Mouse (Mus musculus) adrenal gland, postnatal 10 days (tissue): ENCODE results near the gene Sh3gl1. TPM values are rescaled to one million over a fixed set of nuclear protein-coding genes. Genes with fewer than 3 reads are reported as not detected.
"Not testable (repeated sequence)": the region's sequence is repeated elsewhere in the genome, so short reads cannot be mapped to it uniquely, and the experiment has no call there.

ENCODE experiments used
- DNase-seq: peaks from one replicate; pipeline ENCODE4 v3.0.0; 2021; ENCODE audit warnings: mixed read lengths
- long read RNA-seq, 2 experiments: library from polyadenylated mRNA; stranded (forward); transcript quantifications; one replicate each; pipeline ENCODE4 v2.0.0; 2021
- total RNA-seq, 2 experiments: library from RNA; stranded (reverse); gene quantifications; 2 replicates each; pipeline ENCODE4 v1.2.3; 2021

Gene Sh3gl1
- total RNA-seq = 10 to 100 TPM; 49.3 to 50.7 TPM
- long read RNA-seq, experiment 1, transcript Sh3gl1-201 (10 exons, 2,073 nt) = major isoform, 107 of 139 reads
- long read RNA-seq, experiment 1, partial matches to known transcripts = 10 of 139 reads
- long read RNA-seq, experiment 1, other reads (novel, unspliced or antisense) = 19 of 139 reads
- long read RNA-seq, experiment 2, transcript Sh3gl1-201 (10 exons, 2,073 nt) = major isoform, 82 of 98 reads
- long read RNA-seq, experiment 2, partial matches to known transcripts = 4 of 98 reads
- long read RNA-seq, experiment 2, other reads (novel, unspliced or antisense) = 10 of 98 reads

GRCm38 (mm10) chr17:56036176-56036900, at the start of gene Sh3gl1:
Gene Sh3gl1, minus strand, starts transcription at chr17:56036635.
- DNase-seq = peak; percentile 99

- DNase-seq = no peak
Observed at GRCm38 (mm10) chr17:56080781-56081585, 44.5 kb upstream of the Sh3gl1 start.

DNA sequence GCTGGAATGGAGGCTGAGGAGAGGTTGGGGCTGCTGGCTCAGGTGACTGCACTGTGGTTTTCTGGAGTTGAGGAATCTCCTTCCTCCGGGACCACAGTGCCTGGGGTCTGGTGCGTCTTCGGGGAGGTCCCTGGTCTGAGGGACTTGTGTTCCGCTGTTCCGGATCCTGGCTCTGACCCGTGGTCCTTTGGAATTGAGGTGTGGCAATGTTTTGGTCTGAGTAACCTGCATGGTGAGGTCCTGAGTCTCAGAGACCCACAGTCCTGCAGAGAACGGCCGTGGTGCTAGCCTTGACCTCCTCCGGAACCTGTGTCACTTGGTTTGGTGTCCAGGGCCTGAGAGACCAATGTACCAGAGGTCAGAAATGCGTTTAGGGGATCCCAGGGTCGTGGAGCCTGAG, 43.5 kb upstream of the Sh3gl1 start:
- no peak for DNase-seq

GRCm38 (mm10) chr17:56078880-56079795, 42.7 kb upstream of the Sh3gl1 start, which contains the start of gene Hdgfl2:
Gene Hdgfl2, plus strand, starts transcription at chr17:56079634.
- peak; percentile 99 for DNase-seq

- DNase-seq = not testable (repeated sequence)
Observed at GRCm38 (mm10) chr17:56078361-56078760, 41.9 kb upstream of the Sh3gl1 start.

GRCm38 (mm10) chr17:56077523-56077922, 41.1 kb upstream of the Sh3gl1 start:
- no peak for DNase-seq

DNA sequence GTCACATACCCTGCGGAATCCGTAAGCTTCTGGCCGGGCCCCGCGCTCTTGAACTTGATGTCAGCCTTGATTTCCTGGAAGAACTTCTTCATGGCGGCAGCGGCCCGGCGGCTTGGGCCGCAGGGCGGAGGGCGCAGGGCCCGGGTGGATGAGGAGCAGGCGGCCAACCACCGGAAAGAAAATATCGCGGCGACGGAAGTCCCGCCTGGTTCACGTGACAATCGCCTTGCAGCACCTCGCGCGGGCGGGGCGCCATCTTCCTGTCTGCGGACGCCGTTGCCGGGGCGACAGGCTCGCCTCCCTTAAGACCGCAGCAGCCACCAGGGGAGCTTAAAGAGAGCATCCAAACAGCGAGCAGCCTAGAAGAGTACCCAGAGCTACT, 38.4 kb upstream of the Sh3gl1 start, which contains the start of gene Ubxn6:
Gene Ubxn6 (minus strand): TSS at position 202 of the 382 bp plus-strand sequence.
- DNase-seq = peak; percentile 98

DNA sequence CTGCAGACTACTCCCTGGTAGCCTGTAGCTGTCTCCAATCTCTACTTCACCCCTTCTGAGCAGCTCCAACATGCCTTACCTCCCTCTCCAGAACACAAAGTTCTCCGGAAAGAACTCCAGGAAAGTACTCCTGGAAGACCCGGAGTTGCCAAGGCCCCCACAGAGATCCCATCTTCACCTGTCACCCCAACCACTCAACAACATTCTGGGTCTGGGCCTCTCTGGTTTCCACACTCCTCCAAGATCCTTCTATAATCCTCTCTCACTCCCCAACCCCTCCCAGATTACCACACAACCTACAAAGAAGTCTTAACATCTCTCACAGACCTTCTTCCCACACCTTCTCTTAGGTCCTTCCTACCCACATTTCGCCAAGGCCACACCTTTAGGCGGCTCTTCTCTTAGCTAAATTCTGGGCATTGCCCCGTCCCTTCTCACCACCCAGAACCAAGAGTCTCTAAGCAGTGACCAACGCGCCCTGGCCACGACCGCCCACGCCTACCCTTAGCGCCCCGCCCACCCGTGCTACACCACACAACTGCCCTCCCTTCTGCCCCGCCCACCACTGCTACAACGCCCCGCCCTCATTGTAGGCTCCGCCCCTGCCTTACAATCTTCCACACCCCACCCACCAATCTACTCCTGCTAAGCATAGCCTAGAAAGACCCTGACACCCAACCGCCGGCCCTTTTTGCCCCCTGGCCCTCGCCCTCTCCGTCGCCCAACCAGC, 37.8 kb upstream of the Sh3gl1 start:
- DNase-seq = peak; percentile 93

DNA sequence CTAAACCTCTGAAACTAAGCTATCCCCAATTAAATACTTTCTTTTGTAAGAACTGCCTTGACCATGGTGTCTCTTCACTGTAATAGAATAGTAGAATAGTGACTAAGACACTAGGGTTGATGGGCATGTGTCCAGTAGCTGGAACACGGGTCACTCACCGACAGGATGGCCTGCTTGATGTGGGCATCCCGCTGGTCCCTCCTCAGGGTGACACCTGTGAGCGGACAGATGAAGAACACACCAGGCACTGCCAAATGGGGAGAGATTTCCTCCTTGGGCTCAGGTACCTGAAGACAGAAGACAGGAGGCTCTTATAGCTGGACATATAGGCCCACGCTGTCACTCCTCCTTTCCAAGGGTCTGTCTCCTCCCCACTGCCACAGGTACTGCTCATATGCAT, 35.8 kb upstream of the Sh3gl1 start:
- no peak for DNase-seq

DNA sequence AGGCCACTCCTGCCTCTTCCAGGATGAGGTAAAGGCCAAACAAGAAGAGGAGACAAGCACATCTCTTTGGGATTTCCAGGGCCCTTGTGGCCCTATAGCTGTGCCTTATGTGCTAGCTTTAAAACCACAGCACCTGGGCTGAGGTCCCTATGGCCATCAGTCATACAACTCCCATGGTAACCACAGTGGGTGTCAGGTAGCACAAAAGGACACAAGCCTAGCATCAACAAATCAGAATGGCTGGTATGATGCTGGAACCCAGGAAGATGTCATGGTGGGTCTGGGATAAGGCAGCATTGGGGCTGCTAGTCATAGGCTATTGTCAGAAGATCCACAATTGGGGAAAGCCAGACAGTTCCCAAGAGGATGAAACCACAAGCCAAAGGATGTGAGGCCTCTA, 34.7 kb upstream of the Sh3gl1 start:
- DNase-seq = no peak

DNA sequence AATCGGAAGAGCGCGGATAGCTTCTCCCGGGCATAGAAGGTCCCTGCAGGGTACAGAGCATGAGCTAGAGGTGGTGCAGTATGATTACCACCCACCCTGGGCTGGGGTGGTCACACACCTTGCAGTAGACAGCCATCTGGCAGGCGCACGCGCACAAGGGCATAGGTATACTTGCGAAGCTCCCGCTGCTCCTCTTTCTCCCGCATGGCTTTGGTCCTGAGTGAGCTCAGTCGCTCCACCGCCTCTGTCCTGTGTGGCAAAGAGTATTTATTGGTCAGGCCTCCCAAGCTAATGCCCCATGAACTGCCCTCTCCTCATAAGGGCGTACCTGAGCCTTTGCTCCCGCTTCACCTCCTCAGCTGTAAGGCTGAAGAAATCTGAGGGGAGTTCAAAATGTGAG, 32.6 kb upstream of the Sh3gl1 start:
- DNase-seq = no peak

DNA sequence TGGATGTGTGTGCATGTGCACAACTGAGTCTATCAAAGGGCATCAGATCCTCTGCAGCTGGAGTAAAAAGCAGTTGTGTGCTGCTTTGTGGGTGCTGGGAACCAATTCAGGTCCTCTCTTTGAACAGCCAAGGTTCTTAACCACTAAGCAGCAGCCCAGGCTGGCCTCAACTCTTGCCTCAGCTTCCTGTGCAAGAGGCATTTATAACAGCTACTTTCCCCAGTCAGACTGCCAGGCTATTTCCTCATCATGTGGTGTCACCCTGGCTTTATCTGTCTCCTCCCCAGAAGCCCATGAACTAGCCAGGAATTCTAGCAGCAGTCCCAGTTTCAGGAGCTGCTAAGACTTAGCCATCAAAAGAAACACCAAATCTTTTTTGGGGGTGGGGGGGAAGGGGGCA, 30.0 kb upstream of the Sh3gl1 start:
- DNase-seq = no peak

DNA sequence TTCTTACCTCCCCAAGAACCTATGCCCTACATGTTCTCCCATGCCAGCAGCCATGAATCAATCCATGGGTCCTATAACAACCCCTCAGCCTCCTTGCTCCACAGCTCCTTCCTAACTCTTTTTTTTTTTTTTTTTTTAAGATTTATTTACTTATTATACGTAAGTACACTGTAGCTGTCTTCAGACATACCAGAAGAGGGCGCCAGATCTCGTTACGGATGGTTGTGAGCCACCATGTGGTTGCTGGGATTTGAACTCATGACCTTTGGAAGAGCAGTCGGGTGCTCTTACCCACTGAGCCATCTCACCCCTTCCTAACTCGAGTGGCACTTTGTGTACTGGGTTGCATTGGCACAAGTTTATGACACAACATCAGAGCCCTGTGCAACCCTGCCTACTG, 29.3 kb upstream of the Sh3gl1 start:
- DNase-seq = not testable (repeated sequence)

DNA sequence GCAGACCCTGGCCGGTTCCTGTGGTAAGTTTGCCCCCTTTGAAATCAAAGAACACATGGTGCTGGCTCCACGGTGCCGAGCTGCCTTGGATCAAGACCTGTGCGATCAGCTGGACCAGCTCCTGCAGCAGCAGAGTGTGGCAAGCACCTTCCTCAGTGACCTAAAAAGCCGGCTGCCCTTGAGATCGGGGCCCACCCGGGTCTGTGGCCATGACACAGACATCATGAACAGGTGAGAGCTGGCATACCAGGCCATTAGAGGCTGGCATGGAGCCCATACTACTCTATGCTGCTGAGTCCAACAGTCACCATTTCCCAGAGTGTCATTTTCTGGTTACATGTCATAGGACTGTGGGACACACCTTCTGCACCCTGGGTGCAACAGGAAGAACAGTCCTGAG, 25.6 kb upstream of the Sh3gl1 start:
- no peak for DNase-seq

GRCm38 (mm10) chr17:56057381-56058120, 21.1 kb upstream of the Sh3gl1 start:
- no peak for DNase-seq

- DNase-seq = no peak
Observed at GRCm38 (mm10) chr17:56055945-56056678, 19.7 kb upstream of the Sh3gl1 start.

- DNase-seq = no peak
Observed at GRCm38 (mm10) chr17:56054938-56055337, 18.5 kb upstream of the Sh3gl1 start.

GRCm38 (mm10) chr17:56051369-56051768, 14.9 kb upstream of the Sh3gl1 start:
- no peak for DNase-seq

GRCm38 (mm10) chr17:56040857-56041163, 4.4 kb upstream of the Sh3gl1 start:
- no peak for DNase-seq
